Mouse (Mus musculus): ENCODE measurements around the gene Noxa1.

Gene Noxa1

DNA sequence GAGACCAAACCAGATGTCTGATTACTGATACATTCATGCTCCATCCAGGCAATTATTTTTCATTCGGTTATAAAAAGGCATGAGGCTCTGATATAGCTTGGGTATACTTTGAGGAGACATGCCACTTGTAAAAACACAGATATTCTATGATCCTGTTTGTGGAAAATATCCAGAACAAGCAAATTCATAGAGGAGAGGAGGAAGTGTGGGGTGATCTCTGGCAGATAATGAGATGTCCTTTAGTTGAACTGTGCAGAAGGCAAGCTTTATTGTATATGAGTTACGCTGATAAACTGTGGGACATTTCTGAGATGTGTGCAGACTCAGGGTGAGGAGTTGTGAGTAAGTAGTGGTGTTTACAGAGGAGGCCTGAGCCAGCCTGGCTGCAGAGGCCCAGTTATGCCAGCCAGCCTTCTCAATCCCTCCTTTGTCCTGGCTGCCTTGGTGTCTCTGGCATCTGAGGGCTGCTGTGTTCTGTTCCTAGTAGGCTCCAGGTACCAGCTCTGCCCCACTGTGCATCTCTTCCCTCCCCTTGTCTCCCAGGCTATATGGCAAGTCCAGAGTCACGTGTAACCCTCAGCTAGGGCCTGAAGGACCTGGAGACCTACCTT lies 3.2 kb upstream of the Noxa1 start:
- no peak for DNase-seq (ENCODE audit: low spot score)

DNA sequence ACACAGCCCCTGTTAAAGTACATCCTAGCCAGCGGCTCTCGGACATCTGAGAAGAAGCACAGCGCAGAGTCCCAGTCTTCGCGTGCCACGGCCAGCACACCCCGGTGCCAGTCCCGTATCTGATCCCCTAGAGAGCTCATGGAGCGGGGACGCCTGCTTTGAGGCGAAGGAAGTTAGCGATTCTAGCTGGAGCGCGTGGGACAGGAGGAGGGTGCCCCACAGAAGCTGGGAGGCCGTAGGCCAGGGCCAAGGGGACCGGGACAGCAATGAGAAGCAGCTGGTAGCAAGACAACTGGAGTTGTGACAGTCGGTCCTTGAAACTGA lies 202 bp downstream of the Noxa1 start:
- DNase-seq (ENCODE audit: low spot score): no peak

- no peak for DNase-seq (ENCODE audit: low spot score)
Measured at GRCm38 (mm10) chr2:25088636-25089035, 6.3 kb downstream of the Noxa1 start.

GRCm38 (mm10) chr2:25087842-25088241 lies 7.1 kb downstream of the Noxa1 start:
- DNase-seq (ENCODE audit: low spot score): peak; percentile 16

- no peak for DNase-seq (ENCODE audit: low spot score)
Measured at GRCm38 (mm10) chr2:25085571-25085970, 9.4 kb downstream of the Noxa1 start.

- DNase-seq (ENCODE audit: low spot score): no peak
Measured at GRCm38 (mm10) chr2:25083697-25084096, 11.3 kb downstream of the Noxa1 start.

GRCm38 (mm10) chr2:25080076-25080475 lies 14.9 kb downstream of the Noxa1 start, which contains the start of gene Entpd8:
Entpd8 (plus strand) TSS chr2:25080304.
- no peak for DNase-seq (ENCODE audit: low spot score)

DNA sequence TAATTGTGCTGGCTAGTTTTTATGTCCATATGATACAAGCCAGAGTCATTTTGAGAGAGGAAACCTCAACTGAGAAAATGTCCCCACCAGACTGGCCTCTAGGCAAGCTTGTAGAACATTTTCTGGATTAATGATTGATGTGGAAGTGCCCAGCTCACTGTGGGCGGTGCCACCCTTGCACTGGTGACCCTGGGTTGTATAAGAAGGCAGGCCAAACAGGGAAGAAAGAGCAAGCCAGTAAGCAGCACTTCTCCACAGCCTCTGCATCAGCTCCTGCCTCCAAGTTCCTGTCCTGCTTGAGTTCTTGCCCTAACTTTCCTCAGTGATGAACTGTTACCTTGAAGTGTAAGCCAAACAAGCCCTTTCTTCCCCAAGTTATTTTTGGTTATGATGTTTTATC lies 16.0 kb downstream of the Noxa1 start:
- DNase-seq (ENCODE audit: low spot score): no peak

- DNase-seq (ENCODE audit: low spot score): peak; percentile 21
Measured at GRCm38 (mm10) chr2:25075506-25075905, 19.4 kb downstream of the Noxa1 start.

- DNase-seq (ENCODE audit: low spot score): no peak
Measured at GRCm38 (mm10) chr2:25072398-25072797, 22.6 kb downstream of the Noxa1 start.

GRCm38 (mm10) chr2:25069537-25069936 lies 25.4 kb downstream of the Noxa1 start:
- DNase-seq (ENCODE audit: low spot score): no peak

- DNase-seq (ENCODE audit: low spot score): no peak
Measured at GRCm38 (mm10) chr2:25066552-25066951, 28.4 kb downstream of the Noxa1 start.

GRCm38 (mm10) chr2:25065537-25065936 lies 29.4 kb downstream of the Noxa1 start:
- DNase-seq (ENCODE audit: low spot score): no peak

DNA sequence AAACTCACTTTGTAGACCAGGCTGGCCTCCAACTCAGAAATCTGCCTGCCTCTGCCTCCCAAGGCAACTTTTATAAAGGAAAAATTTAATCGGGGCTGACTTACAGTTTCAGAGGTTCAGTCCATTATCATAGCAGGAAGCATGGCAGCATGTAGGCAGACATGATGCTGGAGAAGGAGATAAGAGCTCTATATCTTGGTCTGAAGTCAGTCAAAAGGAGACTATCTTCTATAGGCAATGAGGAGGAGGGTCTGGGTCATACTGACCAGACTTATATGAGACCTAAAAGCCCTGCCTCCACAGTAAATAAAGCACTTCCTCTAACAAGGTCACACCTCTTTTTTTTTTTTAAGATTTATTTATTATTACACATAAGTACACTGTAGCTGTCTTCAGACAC lies 30.7 kb downstream of the Noxa1 start:
- no peak for DNase-seq (ENCODE audit: low spot score)

GRCm38 (mm10) chr2:25063523-25063922 lies 31.4 kb downstream of the Noxa1 start:
- no peak for DNase-seq (ENCODE audit: low spot score)

- DNase-seq (ENCODE audit: low spot score): no peak
Measured at GRCm38 (mm10) chr2:25058926-25059325, 36.0 kb downstream of the Noxa1 start.

DNA sequence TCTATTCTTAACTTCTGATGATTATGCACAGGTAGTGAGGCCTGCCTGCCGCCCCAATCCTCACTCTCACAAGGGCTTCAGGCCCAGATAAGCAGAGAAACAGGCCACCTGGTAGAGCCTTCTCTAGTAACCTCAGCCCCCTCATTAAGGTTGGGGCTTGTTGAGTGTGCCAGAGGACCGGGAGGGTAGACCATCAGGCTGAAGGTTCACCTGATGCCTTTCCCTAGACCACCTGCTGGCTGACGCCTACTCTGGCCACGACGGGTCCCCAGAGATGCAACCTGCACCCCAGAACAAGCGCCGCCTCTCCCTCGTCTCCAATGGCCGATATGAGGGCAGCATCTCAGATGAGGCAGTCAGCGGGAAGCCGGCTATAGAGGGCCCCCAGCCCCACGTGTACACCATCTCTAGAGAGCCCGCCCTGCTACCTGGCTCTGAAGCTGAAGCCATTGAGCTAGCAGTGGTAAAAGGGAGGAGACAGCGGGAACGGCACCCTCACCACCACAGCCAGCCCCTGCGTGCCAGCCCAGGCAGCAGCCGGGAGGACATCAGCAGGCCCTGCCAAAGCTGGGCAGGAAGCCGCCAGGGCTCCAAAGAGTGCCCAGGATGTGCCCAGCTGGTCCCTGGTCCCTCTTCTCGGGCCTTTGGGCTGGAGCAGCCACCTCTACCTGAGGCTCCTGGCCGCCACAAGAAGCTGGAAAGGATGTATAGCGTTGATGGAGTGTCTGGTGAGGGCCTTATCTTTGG lies 39.4 kb downstream of the Noxa1 start:
- no peak for DNase-seq (ENCODE audit: low spot score)

- DNase-seq (ENCODE audit: low spot score): no peak
Measured at GRCm38 (mm10) chr2:25055068-25055405, 39.9 kb downstream of the Noxa1 start.

DNA sequence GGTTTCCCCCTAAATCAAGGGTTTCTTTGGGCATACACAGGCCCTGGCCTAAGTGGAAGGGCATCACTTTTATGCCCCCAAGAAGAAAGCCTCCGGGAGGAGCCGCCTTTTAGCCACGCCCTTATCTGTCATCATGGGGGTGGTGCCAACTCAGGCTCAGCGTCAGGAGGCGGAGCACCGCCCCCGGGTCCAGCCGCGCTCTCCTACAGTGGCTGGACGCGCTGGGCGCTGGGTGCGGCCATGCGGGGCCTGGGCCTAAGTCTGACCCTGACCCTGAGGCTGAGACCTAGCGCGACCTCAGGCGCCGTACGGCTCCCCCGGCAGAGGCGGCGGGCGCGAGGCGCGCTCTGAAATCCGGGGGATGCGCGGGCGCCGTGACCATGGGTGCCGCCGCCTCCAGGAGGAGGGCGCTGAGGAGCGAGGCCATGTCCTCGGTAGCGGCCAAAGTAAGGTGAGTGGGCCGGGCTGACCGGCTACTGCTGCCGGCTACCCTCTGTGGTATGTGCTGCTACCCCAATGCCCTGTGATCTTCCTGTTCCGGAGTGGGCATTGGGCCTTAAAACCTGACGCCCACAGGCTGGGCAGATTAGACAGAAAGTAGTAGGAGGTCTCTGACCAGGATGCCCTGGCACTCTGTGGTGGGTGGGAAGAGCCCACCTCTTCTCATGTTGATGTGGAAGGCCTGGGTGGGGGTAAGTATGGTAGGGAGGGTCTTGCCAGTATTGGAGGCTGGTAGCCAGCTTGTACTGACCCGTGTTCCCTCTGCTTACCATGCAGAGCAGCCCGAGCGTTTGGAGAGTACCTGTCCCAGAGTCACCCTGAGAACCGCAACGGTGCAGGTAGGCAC lies 40.5 kb downstream of the Noxa1 start, which contains the start of gene Nsmf:
TSS of gene Nsmf (plus strand) at position 135 of the 847 bp plus-strand sequence.
- DNase-seq (ENCODE audit: low spot score): peak; percentile 81

GRCm38 (mm10) chr2:25053101-25053500 lies 41.8 kb downstream of the Noxa1 start:
- DNase-seq (ENCODE audit: low spot score): peak; percentile 46

DNA sequence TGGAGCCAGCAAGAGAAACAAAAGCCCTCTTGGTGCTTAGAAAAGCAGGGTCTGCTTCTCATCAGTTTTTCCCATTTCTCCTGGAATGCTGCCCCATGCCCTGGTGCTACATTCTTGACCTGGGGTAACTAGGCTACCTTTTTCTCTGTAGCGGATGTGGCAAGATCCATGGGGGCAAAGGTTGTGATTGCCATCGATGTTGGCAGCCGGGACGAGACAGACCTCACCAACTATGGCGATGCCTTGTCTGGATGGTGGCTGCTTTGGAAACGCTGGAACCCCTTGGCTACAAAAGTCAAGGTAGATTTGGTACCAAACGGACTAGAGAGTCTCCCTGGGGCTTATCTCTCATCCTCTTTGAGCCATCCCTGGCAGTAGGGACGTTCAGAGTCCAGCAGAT lies 43.5 kb downstream of the Noxa1 start:
- DNase-seq (ENCODE audit: low spot score): no peak

- DNase-seq (ENCODE audit: low spot score): no peak
Measured at GRCm38 (mm10) chr2:25050921-25051320, 44.0 kb downstream of the Noxa1 start.

GRCm38 (mm10) chr2:25040089-25040488 lies 54.9 kb downstream of the Noxa1 start:
- DNase-seq (ENCODE audit: low spot score): no peak
